Mouse (Mus musculus) cerebellum, adult 11 months (tissue): Measurements from ENCODE around the gene Kctd13.
"Not testable (repeated sequence)": the region's sequence is repeated elsewhere in the genome, so short reads cannot be mapped to it uniquely, and the experiment has no call there.

Experiments
- DNase-seq: peaks from one replicate; pipeline ENCODE4 v3.0.0; 2022

Gene Kctd13

DNA sequence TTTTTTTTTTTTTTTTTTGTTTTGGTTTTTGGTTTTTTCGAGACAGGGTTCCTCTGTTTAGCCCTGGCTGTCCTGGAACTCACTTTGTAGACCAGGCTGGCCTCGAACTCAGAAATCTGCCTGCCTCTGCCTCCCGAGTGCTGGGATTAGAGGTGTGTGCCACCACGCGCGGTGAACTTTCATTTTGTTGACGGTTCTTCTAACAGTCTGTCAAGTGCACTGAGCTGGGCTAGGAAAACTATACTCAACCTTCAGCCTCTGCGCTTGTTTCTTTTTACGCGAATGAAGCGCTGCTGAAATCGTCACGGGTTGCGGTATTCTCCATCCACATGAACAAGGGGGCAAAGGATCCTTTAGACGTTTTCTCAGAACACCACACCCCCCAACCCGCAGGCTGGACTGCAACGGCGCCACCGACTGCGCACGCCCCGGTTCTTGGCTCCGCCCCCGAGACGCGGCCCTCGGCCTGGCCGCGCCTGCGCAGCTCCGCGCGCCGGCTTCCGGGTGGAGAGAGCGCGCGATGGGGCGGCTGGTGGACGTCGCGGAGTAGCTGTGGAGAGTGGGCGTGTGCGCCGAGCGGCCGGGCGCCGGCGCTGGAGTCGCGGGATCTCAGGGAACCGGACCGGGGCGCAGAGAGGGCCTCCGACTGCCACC is at the start of gene Kctd13:
Kctd13 (plus strand) TSS at position 496 of the 654 bp plus-strand sequence.
- peak; percentile 91 for DNase-seq

- DNase-seq = no peak
Observed at GRCm38 (mm10) chr7:126881040-126881439, 47.6 kb upstream of the Kctd13 start.

DNA sequence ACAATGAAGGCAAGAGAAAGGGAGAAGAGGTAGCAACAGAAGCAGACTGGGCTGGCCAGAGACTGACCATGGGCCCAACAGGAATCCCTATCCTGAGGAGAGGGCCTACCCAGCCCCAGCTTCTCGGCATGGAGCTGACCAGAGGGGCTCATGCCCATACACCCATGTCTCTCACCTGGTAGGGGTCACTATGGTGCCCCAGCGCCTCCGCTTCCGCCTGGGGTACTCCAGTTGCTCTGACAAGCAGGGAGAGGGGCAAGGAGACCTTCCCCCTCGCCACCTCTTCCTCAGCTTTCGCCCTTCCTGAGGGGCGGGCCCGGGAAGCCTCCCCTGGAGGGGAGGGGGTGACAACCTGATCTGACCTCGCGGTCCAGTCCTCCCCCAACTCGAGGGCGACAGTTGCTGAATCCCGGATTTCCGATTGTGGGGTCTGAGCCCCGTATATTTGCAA is 44.9 kb upstream of the Kctd13 start:
- DNase-seq = no peak

DNA sequence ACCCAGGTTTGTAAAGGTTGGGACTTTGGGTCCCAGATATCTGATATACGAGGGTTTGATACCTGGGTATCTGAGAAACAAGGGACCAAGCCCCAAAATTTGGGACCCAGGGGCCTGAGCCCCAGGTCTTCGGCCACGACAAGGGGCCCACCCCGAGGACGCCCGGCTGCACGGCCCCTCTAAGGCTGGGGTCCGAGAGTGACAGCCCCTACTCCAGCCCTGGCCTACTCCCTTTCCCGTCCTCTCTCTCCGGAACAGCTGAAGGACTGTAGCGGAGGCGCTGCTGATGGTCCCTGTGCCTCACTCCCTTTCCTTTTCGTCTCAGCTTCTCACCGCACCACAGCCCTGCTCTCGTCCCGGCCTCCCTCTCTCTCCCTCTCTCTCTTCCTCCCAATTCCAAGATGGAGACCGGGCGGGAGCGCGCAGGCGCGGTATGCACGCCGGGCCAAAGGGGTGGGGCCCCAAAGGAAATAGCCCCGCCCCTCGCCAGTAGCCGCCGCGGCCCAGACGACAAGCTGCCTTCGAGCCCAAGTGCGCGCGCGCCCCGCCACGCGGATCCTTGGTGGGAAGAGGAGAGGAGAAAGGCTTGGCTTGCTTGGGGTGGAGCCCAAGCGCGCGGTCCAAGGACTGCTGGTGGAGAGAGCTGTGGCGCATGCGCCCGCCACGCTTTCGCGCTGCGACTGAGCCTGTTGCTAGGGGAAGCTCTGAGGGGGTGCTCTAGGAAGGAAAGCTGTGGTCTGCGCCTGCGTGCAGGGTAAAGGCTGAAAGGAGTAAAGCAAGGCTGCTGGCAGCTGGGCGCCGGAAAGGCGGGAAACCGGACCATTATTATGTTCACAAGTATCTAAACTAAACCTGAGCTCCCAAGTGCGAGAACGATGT is 44.2 kb upstream of the Kctd13 start, which contains the start of gene Taok2:
Taok2 (minus strand) TSS at position 418 of the 879 bp plus-strand sequence.
- DNase-seq = peak; percentile 99

GRCm38 (mm10) chr7:126887281-126887680 is 41.4 kb upstream of the Kctd13 start:
- DNase-seq = no peak

DNA sequence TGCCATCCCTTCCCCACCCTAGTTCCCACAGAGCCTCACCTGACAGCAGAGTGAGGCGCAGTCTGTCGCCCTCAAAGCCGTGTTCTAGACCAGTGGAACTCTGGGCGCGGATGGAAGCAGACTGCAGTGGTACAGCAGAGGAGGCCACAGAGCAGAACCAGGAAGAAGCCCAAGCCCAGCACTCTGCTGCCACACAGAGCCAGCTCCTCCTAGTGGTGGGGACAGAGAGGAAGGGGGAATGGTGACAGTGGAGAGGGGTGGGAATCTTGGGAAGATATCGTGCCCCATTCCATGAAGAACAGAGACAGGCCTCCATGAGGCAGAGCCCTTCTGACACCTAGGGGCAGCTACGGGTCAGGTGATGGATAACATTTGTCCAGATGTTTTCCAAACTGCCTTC is 39.8 kb upstream of the Kctd13 start:
- DNase-seq = no peak

DNA sequence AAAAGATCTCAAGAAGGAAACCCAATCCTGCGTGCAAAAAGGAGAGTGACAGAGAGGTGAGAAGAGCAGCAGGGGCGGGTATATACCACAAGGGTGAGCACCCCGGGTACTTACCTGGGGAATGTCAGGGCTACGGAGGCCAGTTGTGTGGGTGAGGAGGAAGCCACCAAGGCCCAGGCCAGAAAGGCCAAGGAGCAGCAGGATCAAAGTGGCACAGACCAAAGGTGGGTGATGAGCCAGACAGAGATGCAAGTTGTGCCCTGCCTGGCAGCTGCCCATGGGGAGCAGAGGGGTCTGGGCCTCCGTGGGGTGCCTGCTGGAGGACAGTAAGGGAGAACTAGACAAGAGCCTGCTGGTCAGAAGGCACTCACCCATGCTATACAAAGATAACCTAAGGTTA is 31.8 kb upstream of the Kctd13 start:
- no peak for DNase-seq

DNA sequence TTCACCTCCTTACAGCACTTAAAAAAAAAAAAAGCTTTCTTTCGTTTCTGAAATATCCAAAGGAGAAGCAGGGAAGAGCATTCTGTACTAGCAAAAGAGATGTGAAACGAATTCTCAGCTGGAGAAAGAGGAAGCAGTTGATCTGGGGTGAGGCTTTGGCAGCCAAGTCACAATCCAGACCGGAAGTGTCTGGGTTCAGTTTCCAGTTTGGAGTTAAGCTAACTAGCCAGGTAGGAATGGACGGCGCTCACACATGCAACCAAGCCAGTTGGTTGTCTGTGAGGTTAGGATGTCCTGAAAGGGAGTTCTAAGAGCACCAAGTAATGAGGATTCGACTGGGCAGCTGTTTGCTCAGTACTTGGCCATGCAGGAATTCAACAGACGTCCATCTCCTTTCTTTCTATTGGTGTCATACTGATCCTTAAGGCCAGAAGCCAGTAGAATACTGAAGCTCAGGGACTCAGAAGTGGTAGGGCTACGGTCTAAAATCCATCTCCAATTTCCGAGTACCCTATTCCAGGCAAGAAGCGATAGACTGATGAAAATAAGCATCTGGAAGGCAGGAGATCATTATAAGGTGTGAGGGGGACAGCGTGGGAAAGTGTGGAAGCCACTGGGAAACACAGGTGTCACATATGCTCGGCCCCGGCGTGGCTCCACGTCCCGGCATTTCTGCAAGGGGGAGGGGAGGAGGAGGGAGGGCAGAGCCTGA is 31.1 kb upstream of the Kctd13 start:
- no peak for DNase-seq

- DNase-seq = peak; percentile 97
Observed at GRCm38 (mm10) chr7:126898102-126898990, 30.3 kb upstream of the Kctd13 start.

DNA sequence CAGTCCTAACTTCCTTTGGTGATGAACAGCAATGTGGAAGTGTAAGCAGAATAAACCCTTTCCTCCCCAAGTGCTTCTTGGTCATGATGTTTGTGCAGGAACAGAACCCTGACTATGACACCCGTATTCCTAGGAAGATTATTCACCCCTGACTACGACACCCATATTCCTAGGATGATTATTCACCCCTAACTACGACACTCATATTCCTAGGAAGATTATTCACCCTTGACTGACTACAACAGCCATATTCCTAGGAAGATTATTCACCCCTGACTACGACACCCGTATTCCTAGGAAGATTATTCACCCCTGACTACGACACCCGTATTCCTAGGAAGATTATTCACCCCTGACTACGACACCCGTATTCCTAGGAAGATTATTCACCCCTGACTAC is 28.9 kb upstream of the Kctd13 start:
- not testable (repeated sequence) for DNase-seq

GRCm38 (mm10) chr7:126905590-126905989 is 23.1 kb upstream of the Kctd13 start:
- DNase-seq = no peak

- no peak for DNase-seq
Observed at GRCm38 (mm10) chr7:126914844-126915243, 13.8 kb upstream of the Kctd13 start.

GRCm38 (mm10) chr7:126918356-126918755 is 10.3 kb upstream of the Kctd13 start:
- not testable (repeated sequence) for DNase-seq

GRCm38 (mm10) chr7:126919973-126920372 is 8.7 kb upstream of the Kctd13 start:
- DNase-seq = no peak

DNA sequence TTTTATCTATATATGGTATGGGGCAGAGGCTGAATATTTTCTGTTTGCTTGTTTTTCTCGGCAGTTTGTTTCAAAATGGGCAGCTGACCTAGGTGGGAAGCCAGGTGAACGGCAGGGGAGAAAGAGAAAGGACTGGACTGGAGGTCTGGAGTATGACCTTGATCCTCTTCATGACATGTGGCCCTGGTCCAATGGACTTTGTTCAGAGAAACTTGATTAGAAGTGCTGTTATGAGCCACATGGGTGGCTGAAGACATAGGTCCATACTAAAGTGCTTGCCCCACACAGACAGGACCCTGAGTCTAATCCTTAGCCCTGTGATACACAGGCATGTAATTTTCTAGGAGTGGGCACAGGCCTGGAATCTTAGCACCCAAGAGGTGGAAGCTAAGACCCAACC is 7.1 kb upstream of the Kctd13 start:
- no peak for DNase-seq

- DNase-seq = no peak
Observed at GRCm38 (mm10) chr7:126922624-126923060, 6.0 kb upstream of the Kctd13 start, which contains the start of gene Tmem219. TSS of gene Tmem219 (minus strand) at chr7:126922917.

DNA sequence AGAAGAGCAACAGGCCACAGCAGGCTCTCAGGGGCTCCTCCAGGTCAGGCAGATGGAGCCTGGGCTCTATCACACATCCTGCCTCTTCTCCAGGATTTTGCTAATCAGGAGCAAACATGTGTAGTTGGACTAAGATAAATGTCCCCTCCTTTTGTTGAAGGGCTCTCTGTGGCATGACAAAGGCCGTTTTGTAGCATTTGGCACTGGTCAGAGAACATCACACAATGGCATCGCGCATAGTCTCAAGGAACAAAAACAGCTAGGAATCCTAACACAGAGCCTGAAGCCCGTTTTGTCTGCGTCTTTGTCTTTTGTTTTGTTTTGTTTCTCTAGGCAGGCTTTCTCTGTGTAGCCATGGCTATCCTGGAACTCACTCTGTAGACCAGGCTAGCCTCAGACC is 4.7 kb upstream of the Kctd13 start:
- no peak for DNase-seq

GRCm38 (mm10) chr7:126926299-126926698 is 2.4 kb upstream of the Kctd13 start:
- no peak for DNase-seq

DNA sequence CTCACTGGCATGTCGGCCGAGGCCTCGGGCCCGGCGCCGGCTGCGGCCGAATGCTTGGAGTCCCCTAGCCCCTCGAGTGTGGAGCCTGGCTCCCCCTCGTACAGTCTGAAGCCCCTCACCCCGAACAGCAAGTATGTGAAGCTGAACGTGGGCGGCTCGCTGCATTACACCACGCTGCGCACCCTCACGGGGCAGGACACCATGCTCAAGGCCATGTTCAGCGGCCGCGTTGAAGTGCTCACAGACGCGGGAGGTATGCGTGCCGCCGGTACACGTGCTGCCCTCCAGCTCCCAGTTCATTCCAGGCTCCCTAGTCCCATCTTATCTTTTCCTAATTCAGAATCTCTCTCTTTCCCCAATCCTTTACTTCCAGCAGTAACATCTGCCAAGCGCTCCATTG is 367 bp downstream of the Kctd13 start:
- no peak for DNase-seq

DNA sequence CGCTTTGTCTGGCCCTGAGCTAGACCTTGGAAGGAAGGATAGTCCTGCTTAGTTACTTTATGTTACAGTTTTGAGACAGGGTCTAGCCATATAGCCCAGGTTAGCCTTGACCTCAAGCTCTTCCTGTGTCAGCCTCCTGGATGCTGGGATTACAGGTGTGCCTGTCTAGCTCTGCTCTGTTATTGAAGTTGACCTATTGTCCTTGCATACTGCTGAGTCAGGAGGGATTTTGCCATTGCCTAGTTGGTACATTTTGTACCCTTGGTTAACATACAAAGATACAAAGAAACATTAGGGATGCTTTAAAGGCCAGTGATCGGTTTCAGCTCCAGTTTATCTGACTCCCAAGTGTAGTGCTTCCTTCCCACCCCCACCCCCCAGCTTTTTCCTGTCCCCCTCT is 4.0 kb downstream of the Kctd13 start:
- DNase-seq = no peak

GRCm38 (mm10) chr7:126941171-126941570 is 12.5 kb downstream of the Kctd13 start:
- DNase-seq = no peak

DNA sequence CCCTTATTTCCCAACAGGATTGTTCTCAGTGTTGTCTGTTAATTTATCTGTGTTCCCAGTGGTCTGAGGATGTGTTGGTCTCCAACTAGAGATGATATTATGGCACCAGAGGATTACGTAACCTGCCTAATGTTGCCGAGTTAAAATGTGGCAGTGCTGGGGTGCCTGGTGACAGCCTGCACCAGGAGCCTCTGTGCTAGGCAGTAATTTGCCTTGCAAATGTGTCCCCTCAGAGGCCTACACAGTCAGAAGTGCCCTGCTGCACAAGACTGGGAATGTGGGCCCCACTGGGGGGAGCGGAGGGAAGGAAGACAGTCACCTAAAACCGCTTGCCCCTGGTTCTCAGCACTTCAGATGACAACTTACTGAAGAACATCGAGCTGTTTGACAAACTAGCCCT is 13.1 kb downstream of the Kctd13 start:
- DNase-seq = no peak
